Mouse (Mus musculus) heart, embryonic 13.5 days (tissue): ENCODE data around the gene Sfrp5. TPM values are rescaled to one million over a fixed set of nuclear protein-coding genes. Genes with fewer than 3 reads are reported as not detected.

Experiments used
- ATAC-seq: fragments of 200-750 bp; cut with Nextera tagmentation; 2 replicates; pipeline ENCODE4 v1.8.0; 2017; ENCODE audit warnings: moderate TSS enrichment; ENCODE audit not compliant: insufficient number of reproducible peaks, low FRiP score, low TSS enrichment; ENCODE audit errors: extremely low read depth
- H3K27ac ChIP-seq: fragments of 300-500 bp; sonication (generic); replicated peaks from 2 replicates; pipeline ENCODE4 v1.5.1; 2015; ENCODE audit warnings: moderate library complexity, mild to moderate bottlenecking, inconsistent platforms
- H3K27me3 ChIP-seq: fragments of 300-500 bp; sonication (generic); replicated peaks from 2 replicates; pipeline ENCODE4 v1.6.1; 2015; ENCODE audit warnings: mild to moderate bottlenecking, inconsistent platforms
- H3K36me3 ChIP-seq: fragments of 300-500 bp; sonication (generic); 2 replicates; pipeline ENCODE4 v1.6.1; 2015; ENCODE audit warnings: mild to moderate bottlenecking, inconsistent platforms
- H3K4me1 ChIP-seq: fragments of 300-500 bp; sonication (generic); 2 replicates; pipeline ENCODE4 v1.6.1; 2015; ENCODE audit warnings: inconsistent platforms
- H3K4me2 ChIP-seq: fragments of 300-500 bp; sonication (generic); 2 replicates; pipeline ENCODE4 v1.6.1; 2015; ENCODE audit warnings: inconsistent platforms, mild to moderate bottlenecking, moderate library complexity
- H3K4me3 ChIP-seq: fragments of 300-500 bp; sonication (generic); 2 replicates; pipeline ENCODE4 v1.5.1; 2015; ENCODE audit warnings: moderate library complexity, mild to moderate bottlenecking, inconsistent platforms
- H3K9ac ChIP-seq: fragments of 300-500 bp; sonication (generic); 2 replicates; pipeline ENCODE4 v1.6.1; 2015; ENCODE audit warnings: inconsistent platforms, mild to moderate bottlenecking, moderate library complexity
- H3K9me3 ChIP-seq: fragments of 300-500 bp; sonication (generic); 2 replicates; pipeline ENCODE4 v1.6.1; 2016; ENCODE audit warnings: inconsistent platforms
- WGBS: fragments of 180-500 bp; shearing (Covaris S2); methylation state at CpG from one replicate; pipeline ENCODE4 v1.1.7; 2015; ENCODE audit warnings: mixed read lengths; 5-methylcytosine and 5-hydroxymethylcytosine counted together
- polyA plus RNA-seq: library from polyadenylated mRNA; unstranded; fragments of >200 nt; fragmentation: Nextera tagmentation; extraction: Ambion mirVana; gene quantifications from 2 replicates; pipeline ENCODE4 v1.2.1, GENCODE M21; 2015

Sfrp5 gene
- polyA plus RNA-seq, 1 experiment from 2014 or later: 5.4 TPM

DNA sequence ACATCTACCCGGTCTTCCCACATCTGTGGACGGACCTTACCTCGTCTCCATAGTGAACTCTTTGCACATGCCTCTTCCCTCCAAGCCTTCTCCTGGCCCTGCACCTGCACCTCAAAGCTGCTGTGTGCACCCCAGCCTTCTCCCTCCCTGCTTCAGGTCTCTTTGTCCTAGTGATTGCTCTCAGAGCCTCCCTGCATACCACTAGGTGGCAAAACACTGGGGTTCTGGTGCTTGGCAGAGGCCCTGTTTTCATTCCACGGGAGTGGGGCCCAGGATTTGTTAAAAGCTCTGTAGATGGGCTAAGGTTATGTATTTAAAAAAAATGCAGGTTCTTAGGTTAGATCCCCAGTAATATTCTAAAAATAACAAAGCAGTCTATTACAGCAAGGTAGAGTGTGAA lies 5.0 kb downstream of the Sfrp5 start:
- no peak overlapping the region for H3K4me3 ChIP-seq
- H3K9me3 ChIP-seq: no peaks in the 10 kb centered on the region
- WGBS: 61% methylated on average over 4 of the region's 4 CpGs
- peaks cover 18% of the 10 kb centered on the region for H3K4me1 ChIP-seq
- no peak overlapping the region for H3K4me2 ChIP-seq
- peaks cover 60% of the 10 kb centered on the region for H3K27me3 ChIP-seq
- no peak overlapping the region for H3K27ac ChIP-seq
- H3K36me3 ChIP-seq: peaks cover 9% of the 10 kb centered on the region
- no peak for ATAC-seq
- H3K9ac ChIP-seq: no peak overlapping the region

DNA sequence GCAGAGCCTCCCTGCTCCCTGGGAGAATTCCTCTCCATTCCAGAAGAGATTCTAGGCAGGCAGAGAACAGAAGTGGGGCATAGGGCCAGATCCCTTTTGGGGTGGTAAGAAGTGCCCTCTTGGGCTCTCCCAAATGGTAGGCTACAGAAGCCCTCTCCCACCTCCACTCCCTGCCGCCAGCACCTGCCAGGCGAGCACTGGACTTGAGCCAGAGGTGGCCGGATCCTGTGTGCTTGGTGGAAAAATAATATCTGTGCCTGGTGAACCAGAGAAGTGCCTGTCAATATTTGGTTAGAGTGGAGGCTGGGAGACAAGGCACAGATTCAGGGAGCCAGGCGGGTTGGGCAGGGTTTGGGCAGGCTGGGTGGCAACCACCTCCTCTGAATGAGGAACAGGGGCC lies 5.7 kb downstream of the Sfrp5 start:
- Histone ChIP-seq H3K27me3 (peaks cover 53% of the 10 kb centered on the region), H3K9ac (no peak overlapping the region), H3K4me2 (no peak overlapping the region), H3K4me3 (no peak overlapping the region), H3K27ac (no peak overlapping the region), H3K4me1 (peaks cover 11% of the 10 kb centered on the region), H3K36me3 (peaks cover 16% of the 10 kb centered on the region), H3K9me3 (no peaks in the 10 kb centered on the region)
- ATAC-seq: no peak
- WGBS: 74% methylated on average over 4 of the region's 4 CpGs

DNA sequence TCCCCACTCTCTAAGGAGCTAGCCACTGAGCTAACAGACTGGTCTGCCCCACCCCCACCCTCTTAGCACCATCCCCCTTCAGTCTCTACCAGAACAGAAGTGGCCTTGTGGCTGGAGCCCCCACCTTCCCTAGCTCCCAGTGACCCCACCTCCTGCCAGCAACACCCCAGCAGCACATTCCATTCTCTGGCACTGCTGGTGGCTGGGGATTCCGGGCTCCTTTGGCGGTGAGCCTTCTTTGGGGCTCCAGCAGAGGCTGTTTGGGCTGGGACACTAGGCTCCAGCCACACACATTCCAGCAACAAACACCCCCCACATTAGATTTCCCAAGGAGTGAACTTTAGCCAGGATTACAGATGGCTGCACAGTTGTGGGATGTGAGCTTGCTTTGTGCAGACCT lies 8.7 kb downstream of the Sfrp5 start:
- ATAC-seq: no peak

DNA sequence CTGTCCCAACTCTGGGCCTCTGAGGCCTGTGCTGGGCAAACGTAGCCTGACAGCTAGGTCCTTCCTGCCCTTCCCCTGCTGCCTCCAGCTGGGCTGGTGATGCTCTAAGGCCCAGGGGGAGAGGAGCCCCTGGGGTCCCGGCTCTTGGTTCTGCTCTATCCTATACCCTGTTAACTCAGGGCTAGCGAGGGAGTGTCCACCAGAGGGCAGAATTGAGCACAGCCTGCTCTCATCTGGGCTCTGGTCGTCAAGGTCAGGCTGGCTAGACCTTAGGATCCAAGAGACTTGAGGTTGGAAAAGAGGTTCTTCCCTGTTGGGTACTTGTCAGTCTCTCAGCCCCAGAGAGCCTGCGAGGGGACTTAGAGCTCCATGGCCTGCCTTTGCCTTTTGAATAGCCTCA lies 11.6 kb downstream of the Sfrp5 start:
- H3K4me1 ChIP-seq: 0 out of 2 replicates have a peak, but pooled peaks cover 6% of the 10 kb centered on the region
- no peaks in the 10 kb centered on the region for H3K27me3 ChIP-seq
- no peak overlapping the region for H3K27ac ChIP-seq
- H3K4me3 ChIP-seq: no peak overlapping the region
- H3K9me3 ChIP-seq: no peaks in the 10 kb centered on the region
- H3K9ac ChIP-seq: no peak overlapping the region
- no peak for ATAC-seq
- H3K4me2 ChIP-seq: no peak overlapping the region
- 22% methylated on average over 5 of the region's 5 CpGs for WGBS
- peaks cover 67% of the 10 kb centered on the region for H3K36me3 ChIP-seq

More for the DNA sequence above, 8.7 kb downstream of the Sfrp5 start:
- Histone ChIP-seq H3K4me1 (0 out of 2 replicates have a peak, but pooled peaks cover 6% of the 10 kb centered on the region), H3K36me3 (peaks cover 45% of the 10 kb centered on the region), H3K27me3 (peaks cover 22% of the 10 kb centered on the region), H3K9ac (no peak overlapping the region), H3K4me3 (no peak overlapping the region), H3K9me3 (no peaks in the 10 kb centered on the region), H3K27ac (no peak overlapping the region), H3K4me2 (no peak overlapping the region)
- 55% methylated on average over 2 of the region's 2 CpGs for WGBS

DNA sequence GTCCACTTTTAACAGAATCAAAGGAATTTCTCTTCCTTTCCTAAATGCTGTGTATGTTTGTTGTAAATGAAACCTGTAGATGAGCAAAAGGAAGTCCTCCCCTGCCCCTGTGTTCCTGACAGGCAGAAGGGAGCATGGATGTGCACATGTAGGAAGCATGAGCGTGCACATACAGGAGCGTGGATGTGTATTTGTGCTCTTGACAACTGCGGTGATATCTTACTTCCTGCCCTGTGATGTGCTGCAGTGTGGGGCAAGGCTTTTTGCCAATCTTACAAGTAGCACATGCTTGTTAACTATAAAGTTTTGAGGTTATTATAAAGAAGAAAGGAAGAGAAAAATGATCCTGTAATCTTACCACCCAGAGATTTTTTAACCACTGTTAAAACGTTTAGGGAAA lies 12.3 kb downstream of the Sfrp5 start:
- 72% methylated on average over 4 of the region's 4 CpGs for WGBS
- Histone ChIP-seq H3K27me3 (no peaks in the 10 kb centered on the region), H3K9me3 (no peaks in the 10 kb centered on the region), H3K36me3 (peaks cover 74% of the 10 kb centered on the region), H3K9ac (no peak overlapping the region), H3K4me3 (no peak overlapping the region), H3K4me1 (0 out of 2 replicates have a peak, but pooled peaks cover 6% of the 10 kb centered on the region), H3K27ac (no peak overlapping the region), H3K4me2 (no peak overlapping the region)
- no peak for ATAC-seq

DNA sequence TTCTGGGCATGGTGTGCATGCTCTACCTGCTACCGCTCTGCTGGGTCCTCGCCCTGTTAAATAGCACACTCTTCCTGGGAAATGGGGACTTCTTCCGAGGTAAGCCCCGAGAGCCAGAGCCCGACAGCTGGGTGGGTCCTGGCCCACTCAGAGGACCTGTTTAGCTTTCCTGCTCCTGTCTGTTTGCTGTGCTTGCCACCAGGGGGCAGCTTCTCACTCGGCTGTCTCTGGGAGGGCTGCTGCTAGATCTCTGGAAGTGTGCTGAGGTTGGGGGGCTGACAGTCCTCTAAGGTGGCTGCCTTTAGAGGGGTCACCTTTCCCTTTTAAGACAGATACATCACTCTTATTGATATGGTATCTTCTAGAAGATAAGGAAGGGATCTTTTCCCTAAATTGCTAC lies 19.4 kb downstream of the Sfrp5 start:
- Histone ChIP-seq H3K27me3 (no peaks in the 10 kb centered on the region), H3K4me2 (no peak overlapping the region), H3K4me3 (no peak overlapping the region), H3K9me3 (no peaks in the 10 kb centered on the region), H3K4me1 (no peaks in the 10 kb centered on the region), H3K9ac (no peak overlapping the region), H3K36me3 (peaks cover 82% of the 10 kb centered on the region), H3K27ac (no peak overlapping the region)
- WGBS: 50% methylated on average over 6 of the region's 6 CpGs
- no peak for ATAC-seq

DNA sequence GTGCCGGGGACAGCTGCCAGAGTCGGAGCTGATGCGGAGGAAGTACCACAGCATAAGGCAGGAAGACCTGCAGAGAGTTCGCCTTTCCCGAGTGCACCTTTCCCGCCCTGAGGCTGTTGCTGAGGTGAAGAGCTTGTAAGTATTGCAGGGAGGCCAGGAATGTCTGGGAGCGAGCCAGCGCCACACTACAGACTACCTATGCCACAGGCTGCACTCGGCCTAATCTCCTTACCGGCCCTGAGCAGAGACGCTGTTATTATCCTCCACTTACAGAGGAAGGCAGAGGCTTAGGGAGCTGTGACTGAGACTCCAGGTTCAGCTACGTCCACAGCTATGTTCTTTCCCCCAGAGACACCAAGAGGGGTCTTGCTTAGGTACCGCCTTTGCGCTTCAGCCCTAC lies 22.7 kb downstream of the Sfrp5 start:
- no peak for ATAC-seq
- 86% methylated on average over 14 of the region's 14 CpGs for WGBS
- Histone ChIP-seq H3K27ac (no peak overlapping the region), H3K4me1 (peaks cover 5% of the 10 kb centered on the region; the same call in 1 of the 2 replicates), H3K4me2 (no peak overlapping the region), H3K9ac (no peak overlapping the region), H3K36me3 (peaks cover 56% of the 10 kb centered on the region), H3K4me3 (no peak overlapping the region), H3K27me3 (no peaks in the 10 kb centered on the region), H3K9me3 (no peaks in the 10 kb centered on the region)

DNA sequence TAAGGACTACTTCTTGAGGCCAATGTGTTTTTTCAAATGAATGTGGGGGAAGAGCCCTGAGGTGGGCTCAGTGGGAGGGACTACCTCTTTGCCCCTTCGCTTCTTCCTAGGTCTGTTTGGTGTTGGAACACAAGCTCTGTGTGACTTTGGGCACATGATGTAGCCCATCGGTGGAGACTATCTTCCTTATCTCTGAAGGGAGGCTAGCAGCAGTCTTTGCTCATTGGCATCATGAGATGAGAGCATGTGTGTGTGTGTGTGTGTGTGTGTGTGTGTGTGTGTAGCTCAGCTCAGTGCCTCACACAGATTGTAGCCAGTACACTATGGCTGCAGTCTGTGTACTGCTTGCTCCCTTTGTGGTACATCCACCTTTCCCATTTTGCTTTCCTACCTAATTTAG lies 24.6 kb downstream of the Sfrp5 start:
- peaks cover 37% of the 10 kb centered on the region for H3K36me3 ChIP-seq
- no peak for ATAC-seq
- H3K4me3 ChIP-seq: no peak overlapping the region
- H3K4me1 ChIP-seq: peaks cover 6% of the 10 kb centered on the region; the same call in 1 of the 2 replicates
- H3K9ac ChIP-seq: no peak overlapping the region
- no peak overlapping the region for H3K27ac ChIP-seq
- no peaks in the 10 kb centered on the region for H3K27me3 ChIP-seq
- no peaks in the 10 kb centered on the region for H3K9me3 ChIP-seq
- no peak overlapping the region for H3K4me2 ChIP-seq
- 63% methylated on average over 2 of the region's 2 CpGs for WGBS

DNA sequence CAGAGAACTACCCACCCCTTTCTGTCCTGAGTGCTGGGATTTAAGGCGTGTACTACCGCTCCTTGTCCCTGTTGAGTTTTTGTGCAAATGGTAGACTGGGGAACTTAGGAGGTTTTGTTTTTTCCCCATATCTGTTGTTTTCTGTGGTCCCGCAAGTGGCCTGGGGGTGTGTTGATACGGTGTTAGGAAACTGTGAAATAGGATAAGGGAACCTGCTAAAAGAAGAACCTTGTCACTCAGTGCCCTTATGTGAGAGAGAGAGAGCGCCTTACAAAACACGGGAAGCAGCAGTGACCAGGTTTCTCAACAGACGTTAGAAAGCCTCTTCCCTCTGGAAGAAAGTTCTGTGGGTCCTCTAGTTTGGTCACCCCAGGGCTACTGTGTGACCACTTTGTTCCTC lies 25.2 kb downstream of the Sfrp5 start:
- WGBS: 67% methylated on average over 7 of the region's 7 CpGs
- Histone ChIP-seq H3K36me3 (peaks cover 32% of the 10 kb centered on the region), H3K9me3 (no peaks in the 10 kb centered on the region), H3K4me1 (peaks cover 9% of the 10 kb centered on the region), H3K27me3 (no peaks in the 10 kb centered on the region), H3K4me2 (no peak overlapping the region), H3K4me3 (no peak overlapping the region), H3K9ac (no peak overlapping the region), H3K27ac (no peak overlapping the region)
- ATAC-seq: no peak

DNA sequence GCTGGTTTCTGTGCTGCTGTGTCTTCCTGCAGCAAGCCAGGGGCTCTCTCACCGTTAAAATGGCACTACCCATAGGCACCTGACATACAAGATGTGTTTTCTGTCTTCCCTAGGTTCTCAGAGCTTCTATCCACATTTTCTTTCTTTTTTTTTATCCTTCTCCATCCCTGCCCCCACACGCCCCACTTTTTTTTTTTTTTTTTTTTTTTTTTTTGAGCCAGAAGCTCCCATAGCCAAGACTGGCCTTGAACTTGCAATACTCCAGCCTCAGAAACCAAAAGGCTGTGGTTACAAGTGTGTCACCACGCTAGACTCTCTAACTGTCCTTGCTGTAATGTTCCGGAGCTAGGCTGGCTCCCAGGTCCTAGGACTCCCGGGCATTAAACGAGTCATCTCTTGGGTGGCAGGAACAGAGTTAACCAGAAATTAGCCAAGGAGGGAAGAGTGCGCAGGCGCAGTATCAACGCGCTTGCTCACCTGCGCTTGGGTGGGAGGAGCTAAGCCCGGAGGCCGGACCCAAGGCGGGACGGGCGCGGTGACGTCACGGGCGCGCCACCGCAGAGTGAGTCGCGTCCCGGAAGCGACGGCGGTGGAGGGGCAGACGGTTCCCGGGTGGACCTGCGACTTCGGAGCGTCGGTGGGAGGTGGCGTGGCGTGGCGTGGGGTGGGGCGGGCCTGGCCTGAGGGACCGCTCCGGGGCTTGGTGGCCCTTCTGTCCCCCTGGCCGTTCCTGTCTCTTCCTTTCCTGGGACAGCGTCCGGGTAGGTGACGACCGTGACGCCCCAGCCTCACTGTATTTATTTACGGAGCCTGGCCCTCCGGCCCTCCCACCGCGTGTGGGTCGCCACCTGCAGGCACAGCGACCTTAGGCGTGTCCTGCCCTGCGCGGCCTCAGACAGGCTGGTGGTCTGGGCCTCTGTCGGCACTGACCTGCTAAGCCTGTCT lies 31.8 kb downstream of the Sfrp5 start:
- peaks cover 31% of the 10 kb centered on the region for H3K4me1 ChIP-seq
- peaks cover 31% of the 10 kb centered on the region for H3K27me3 ChIP-seq
- peak overlapping the region; percentile 36 for H3K27ac ChIP-seq
- peak overlapping the region; percentile 88 for H3K9ac ChIP-seq
- H3K4me2 ChIP-seq: peak overlapping the region; percentile 89
- H3K36me3 ChIP-seq: no peaks in the 10 kb centered on the region
- ATAC-seq: peak; percentile 89
- H3K9me3 ChIP-seq: no peaks in the 10 kb centered on the region
- H3K4me3 ChIP-seq: peak overlapping the region; percentile 77
- WGBS: 2% methylated on average over 56 of the region's 56 CpGs

DNA sequence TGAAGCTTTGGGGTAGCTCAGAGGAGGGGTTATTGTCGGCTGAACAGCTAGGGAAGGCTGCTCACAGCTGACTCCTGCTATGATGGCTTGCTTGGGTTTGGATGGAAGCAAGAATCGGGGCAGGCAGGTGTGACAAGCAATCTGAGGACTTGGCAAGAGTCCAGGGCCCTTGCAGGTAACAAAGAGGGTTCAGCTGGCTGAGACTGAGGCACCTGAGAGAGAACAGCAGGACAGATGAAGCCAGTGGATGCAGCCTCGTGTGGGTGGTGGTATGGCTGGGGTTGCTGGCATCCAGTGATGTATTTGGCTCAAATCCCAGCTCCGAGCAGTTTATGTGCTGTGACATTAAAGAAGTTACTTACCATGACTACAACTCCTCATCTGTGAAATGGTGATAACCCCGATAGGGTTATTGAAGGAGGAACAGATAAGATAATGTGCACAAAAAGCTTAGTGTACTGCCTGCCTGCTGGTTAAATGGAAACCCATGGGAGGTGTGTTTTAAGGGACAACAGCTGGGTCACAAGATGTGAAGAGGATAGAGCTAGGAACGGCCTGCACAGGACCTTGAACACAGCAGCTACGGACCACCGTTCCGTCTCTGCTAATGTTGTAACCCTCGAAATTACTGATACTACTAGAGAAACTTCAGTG lies 32.6 kb downstream of the Sfrp5 start:
- Histone ChIP-seq H3K36me3 (no peaks in the 10 kb centered on the region), H3K9me3 (no peaks in the 10 kb centered on the region), H3K4me2 (peak overlapping the region; percentile 89), H3K9ac (no peak overlapping the region), H3K27me3 (peaks cover 38% of the 10 kb centered on the region), H3K4me1 (peaks cover 27% of the 10 kb centered on the region), H3K27ac (no peak overlapping the region), H3K4me3 (peak overlapping the region; percentile 77; the same call in 1 of the 2 replicates)
- no peak for ATAC-seq
- WGBS: 51% methylated on average over 10 of the region's 10 CpGs
